In the genomic region with DNA sequence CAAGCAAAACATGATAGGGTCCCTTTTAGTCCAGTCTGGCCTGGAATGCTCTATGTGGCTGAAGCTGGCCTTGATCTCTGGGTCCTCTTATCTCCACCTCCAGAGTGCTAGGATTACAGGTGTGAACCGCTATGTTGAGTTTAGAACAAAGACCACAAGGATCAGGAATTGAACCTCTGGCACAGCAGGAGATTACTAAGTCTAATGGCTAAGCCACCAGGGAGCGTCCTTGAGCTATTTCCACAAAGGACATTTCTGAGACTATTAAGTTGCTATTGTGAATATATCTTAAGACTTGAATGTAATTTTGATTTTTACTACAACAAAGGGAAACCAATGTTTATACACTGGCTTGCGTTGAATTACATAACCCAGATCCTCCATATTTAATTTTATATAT, we compare ENCODE assay signal across 9 mouse cellular contexts. TPM values are rescaled to one million over a fixed set of nuclear protein-coding genes. Genes with fewer than 3 reads are reported as not detected.
DNase-seq lines count a peak whose midpoint lies in the region; ATAC-seq and TF ChIP-seq lines count a peak whose summit lies in the region.
"Had no signal": no experiment of that assay in that cellular context is flagged by ENCODE, and none has a peak within 500 bp of the region (broad histone marks: within the 10 kb centered on the region; RNA-seq: fewer than 3 reads in every experiment).

No protein-coding gene starts in this region.

- 58% methylated on average over 3 of the region's 3 CpGs for WGBS in embryonic facial prominence, embryonic 11.5 days
- 60% methylated on average over 3 of the region's 3 CpGs for WGBS in embryonic facial prominence, embryonic 10.5 days
- WGBS in liver, postnatal 0 days (ENCODE audit: insufficient replicate concordance) = 48% methylated on average over 3 of the region's 3 CpGs
- WGBS in liver, embryonic 11.5 days = 45% methylated on average over 3 of the region's 3 CpGs

- peak; percentile 11 for DNase-seq in embryonic facial prominence, embryonic 11.5 days (ENCODE audit: low spot score)
- no peak for DNase-seq in embryonic facial prominence, embryonic 10.5 days (ENCODE audit: low spot score)
- no peak for DNase-seq in liver, postnatal 0 days
- DNase-seq in liver, embryonic 11.5 days (ENCODE audit: low spot score) = no peak
- peak; percentile 11 to 17 for DNase-seq in lung, adult 18-20 months
- no peak for DNase-seq in cerebellum, adult 9-10 months
- DNase-seq in spleen, adult 12 weeks (ENCODE audit: low spot score) = no peak

- no peak overlapping the region for H3K27ac ChIP-seq in embryonic facial prominence, embryonic 11.5 days (replicated peaks; ENCODE audit: low read depth, low read length)
- no peak overlapping the region for H3K27ac ChIP-seq in embryonic facial prominence, embryonic 10.5 days (replicated peaks)
- no peak overlapping the region for H3K27ac ChIP-seq in liver, postnatal 0 days (ENCODE audit: low read depth)
- no peak overlapping the region for H3K27ac ChIP-seq in liver, embryonic 11.5 days (ENCODE audit: low read depth, low read length)
- H3K27ac ChIP-seq: embryonic facial prominence, embryonic 15.5 days had no signal

- ATAC-seq in embryonic facial prominence, embryonic 11.5 days (replicated peaks; ENCODE audit: insufficient number of reproducible peaks, low FRiP score, low TSS enrichment, low read depth) = no peak
- ATAC-seq in liver, postnatal 0 days = no peak
- ATAC-seq in liver, embryonic 11.5 days (replicated peaks; ENCODE audit: low FRiP score) = no peak
- peak; percentile 47; the same call in 1 of the 2 replicates for ATAC-seq in common myeloid progenitor, adult 5-6 weeks (replicated peaks; ENCODE audit: low read depth, poor library complexity, severe bottlenecking)

- peak; percentile 51 for TF ChIP-seq CTCF in liver, postnatal 0 days (IDR thresholded peaks at IDR 0.05; ENCODE audit: low read depth)

- H3K9ac ChIP-seq in embryonic facial prominence, embryonic 11.5 days (replicated peaks; ENCODE audit: low read length) = no peak overlapping the region
- no peak overlapping the region for H3K9ac ChIP-seq in liver, postnatal 0 days (replicated peaks)
- no peak overlapping the region for H3K9ac ChIP-seq in liver, embryonic 11.5 days (ENCODE audit: low read depth, low read length)
- H3K9ac ChIP-seq: embryonic facial prominence, embryonic 15.5 days had no signal

- H3K4me3 ChIP-seq in embryonic facial prominence, embryonic 11.5 days (ENCODE audit: low read depth, low read length) = no peak overlapping the region
- no peak overlapping the region for H3K4me3 ChIP-seq in embryonic facial prominence, embryonic 10.5 days
- no peak overlapping the region for H3K4me3 ChIP-seq in liver, postnatal 0 days (ENCODE audit: low read depth, low read length)
- no peak overlapping the region for H3K4me3 ChIP-seq in liver, embryonic 11.5 days (ENCODE audit: low read depth, low read length)
- H3K4me3 ChIP-seq: embryonic facial prominence, embryonic 15.5 days had no signal

- H3K4me2 ChIP-seq in embryonic facial prominence, embryonic 11.5 days (ENCODE audit: low read depth, low read length) = no peak overlapping the region
- no peak overlapping the region for H3K4me2 ChIP-seq in liver, postnatal 0 days (ENCODE audit: low read depth, low read length)
- no peak overlapping the region for H3K4me2 ChIP-seq in liver, embryonic 11.5 days
- H3K4me2 ChIP-seq: embryonic facial prominence, embryonic 15.5 days had no signal

- H3K36me3 ChIP-seq in embryonic facial prominence, embryonic 11.5 days (replicated peaks; ENCODE audit: control insufficient read depth, insufficient read depth, low read depth, low read length) = no peaks in the 10 kb centered on the region
- no peaks in the 10 kb centered on the region for H3K36me3 ChIP-seq in embryonic facial prominence, embryonic 10.5 days (replicated peaks)
- no peaks in the 10 kb centered on the region for H3K36me3 ChIP-seq in liver, postnatal 0 days (replicated peaks; ENCODE audit: insufficient read depth, low read length)
- no peaks in the 10 kb centered on the region for H3K36me3 ChIP-seq in liver, embryonic 11.5 days (ENCODE audit: control insufficient read depth, insufficient read depth, low read length)
- H3K36me3 ChIP-seq: embryonic facial prominence, embryonic 15.5 days had no signal

- H3K4me1 ChIP-seq in embryonic facial prominence, embryonic 11.5 days (ENCODE audit: control insufficient read depth, insufficient read depth, low read length) = no peaks in the 10 kb centered on the region
- no peaks in the 10 kb centered on the region for H3K4me1 ChIP-seq in embryonic facial prominence, embryonic 10.5 days
- no peaks in the 10 kb centered on the region for H3K4me1 ChIP-seq in liver, postnatal 0 days (ENCODE audit: insufficient read depth)
- H3K4me1 ChIP-seq in liver, embryonic 11.5 days (replicated peaks; ENCODE audit: control insufficient read depth, insufficient read depth, low read length) = no peaks in the 10 kb centered on the region
- H3K4me1 ChIP-seq: embryonic facial prominence, embryonic 15.5 days had no signal

- no peaks in the 10 kb centered on the region for H3K9me3 ChIP-seq in embryonic facial prominence, embryonic 11.5 days (replicated peaks; ENCODE audit: control insufficient read depth, low read length)
- no peaks in the 10 kb centered on the region for H3K9me3 ChIP-seq in embryonic facial prominence, embryonic 10.5 days
- no peaks in the 10 kb centered on the region for H3K9me3 ChIP-seq in liver, postnatal 0 days (ENCODE audit: low read length)
- no peaks in the 10 kb centered on the region for H3K9me3 ChIP-seq in liver, embryonic 11.5 days (ENCODE audit: control insufficient read depth, low read length)
- H3K9me3 ChIP-seq: embryonic facial prominence, embryonic 15.5 days had no signal

- no peaks in the 10 kb centered on the region for H3K27me3 ChIP-seq in embryonic facial prominence, embryonic 11.5 days (ENCODE audit: control insufficient read depth, insufficient read depth, low read length)
- no peaks in the 10 kb centered on the region for H3K27me3 ChIP-seq in embryonic facial prominence, embryonic 10.5 days (replicated peaks; ENCODE audit: low read depth, poor library complexity, severe bottlenecking)
- no peaks in the 10 kb centered on the region for H3K27me3 ChIP-seq in liver, postnatal 0 days (ENCODE audit: insufficient read depth, low read length)
- no peaks in the 10 kb centered on the region for H3K27me3 ChIP-seq in liver, embryonic 11.5 days (replicated peaks; ENCODE audit: control insufficient read depth, insufficient read depth, low read length)
- H3K27me3 ChIP-seq: embryonic facial prominence, embryonic 15.5 days had no signal

- TF ChIP-seq EP300 in liver, postnatal 0 days (IDR thresholded peaks at IDR 0.05; ENCODE audit: low read depth) = no peak

RNA-seq across cellular contexts. Expression of gene Tmem273, which starts 13.0 kb away (rescaled TPM):
- 0.41 and 0.71 TPM in 2 replicates for polyA plus RNA-seq in embryonic facial prominence, embryonic 11.5 days (2014; fragmentation: Nextera tagmentation; extraction: Ambion mirVana)
- polyA plus RNA-seq in embryonic facial prominence, embryonic 10.5 days (2016; fragmentation: Nextera tagmentation; extraction: Ambion mirVana) = 0.10 and 0.24 TPM in 2 replicates
- polyA plus RNA-seq in liver, postnatal 0 days (2015; fragmentation: Nextera tagmentation; extraction: Ambion mirVana) = 0.92 and 1.1 TPM in 2 replicates
- polyA plus RNA-seq in liver, embryonic 11.5 days (2014; fragmentation: Nextera tagmentation; extraction: Ambion mirVana) = 1.7 and 1.8 TPM in 2 replicates
- 2.3 and 5.5 TPM in 2 replicates for total RNA-seq in common myeloid progenitor, adult 5-6 weeks (2017)

Comparison
In these comparisons a context has a peak if more than half of its experiments do, and no peak if none do; other contexts are left out.
1. DNase-seq: peak in embryonic facial prominence, embryonic 11.5 days (single experiment) and lung, adult 18-20 months (2 of 2); none in embryonic facial prominence, embryonic 10.5 days (single experiment), liver, postnatal 0 days (single experiment), liver, embryonic 11.5 days (single experiment), cerebellum, adult 9-10 months (single experiment) and spleen, adult 12 weeks (single experiment).